Mouse (Mus musculus): ENCODE results near the gene Usp32. TPM values are rescaled to one million over a fixed set of nuclear protein-coding genes. Genes with fewer than 3 reads are reported as not detected.

Gene Usp32
- polyA plus RNA-seq, 1 experiment = 71.2 TPM

- H3K4me3 ChIP-seq (ENCODE audit: low read depth, low read length) = no peak overlapping the region
Measured at GRCm38 (mm10) chr11:85086253-85086652, 53.7 kb downstream of the Usp32 start.

GRCm38 (mm10) chr11:85067871-85068270 lies 72.1 kb downstream of the Usp32 start:
- H3K9ac ChIP-seq (ENCODE audit: low read depth, poor library complexity, severe bottlenecking) = no peak overlapping the region
- no peak for TF ChIP-seq POLR2A (IDR thresholded peaks at IDR 0.05; ENCODE audit: insufficient read depth, low read length)
- TF ChIP-seq CTCF (IDR thresholded peaks at IDR 0.05; ENCODE audit: low read depth, low read length) = no peak
- no peak for TF ChIP-seq EP300 (IDR thresholded peaks at IDR 0.05; ENCODE audit: insufficient read depth, low read depth, low read length)
- no peak overlapping the region for H3K27ac ChIP-seq (ENCODE audit: insufficient read depth, low read length)
- H3K9me3 ChIP-seq (replicated peaks; ENCODE audit: control insufficient read depth, insufficient read depth, low read length, poor library complexity, severe bottlenecking) = peaks cover 26% of the 10 kb centered on the region
- no peaks in the 10 kb centered on the region for H3K4me1 ChIP-seq (ENCODE audit: control insufficient read depth, insufficient read depth, low read length)
- no peaks in the 10 kb centered on the region for H3K27me3 ChIP-seq (ENCODE audit: control insufficient read depth, insufficient read depth, low read length, poor library complexity, severe bottlenecking)
- H3K36me3 ChIP-seq (ENCODE audit: control insufficient read depth, insufficient read depth, low read length, poor library complexity, severe bottlenecking) = 0 out of 2 replicates have a peak, but pooled peaks cover 2% of the 10 kb centered on the region
- no peak overlapping the region for H3K4me3 ChIP-seq (ENCODE audit: low read depth, low read length)

More at GRCm38 (mm10) chr11:85086253-85086652, 53.7 kb downstream of the Usp32 start:
- Histone ChIP-seq H3K9ac (ENCODE audit: low read depth, poor library complexity, severe bottlenecking) (no peak overlapping the region), H3K27ac (ENCODE audit: insufficient read depth, low read length) (no peak overlapping the region), H3K9me3 (replicated peaks; ENCODE audit: control insufficient read depth, insufficient read depth, low read length, poor library complexity, severe bottlenecking) (no peaks in the 10 kb centered on the region; the same call in 1 of the 2 replicates), H3K27me3 (ENCODE audit: control insufficient read depth, insufficient read depth, low read length, poor library complexity, severe bottlenecking) (no peaks in the 10 kb centered on the region), H3K36me3 (ENCODE audit: control insufficient read depth, insufficient read depth, low read length, poor library complexity, severe bottlenecking) (no peaks in the 10 kb centered on the region; the same call in 1 of the 2 replicates), H3K4me1 (ENCODE audit: control insufficient read depth, insufficient read depth, low read length) (no peaks in the 10 kb centered on the region)
- no peak for TF ChIP-seq CTCF (IDR thresholded peaks at IDR 0.05; ENCODE audit: low read depth, low read length)
- no peak for TF ChIP-seq POLR2A (IDR thresholded peaks at IDR 0.05; ENCODE audit: insufficient read depth, low read length)
- TF ChIP-seq EP300 (IDR thresholded peaks at IDR 0.05; ENCODE audit: insufficient read depth, low read depth, low read length) = no peak

GRCm38 (mm10) chr11:85058562-85058961 lies 81.4 kb downstream of the Usp32 start:
- no peaks in the 10 kb centered on the region for H3K4me1 ChIP-seq (ENCODE audit: control insufficient read depth, insufficient read depth, low read length)
- H3K27me3 ChIP-seq (ENCODE audit: control insufficient read depth, insufficient read depth, low read length, poor library complexity, severe bottlenecking) = no peaks in the 10 kb centered on the region
- no peak overlapping the region for H3K9ac ChIP-seq (ENCODE audit: low read depth, poor library complexity, severe bottlenecking)
- H3K36me3 ChIP-seq (ENCODE audit: control insufficient read depth, insufficient read depth, low read length, poor library complexity, severe bottlenecking) = peaks cover 2% of the 10 kb centered on the region
- H3K4me3 ChIP-seq (ENCODE audit: low read depth, low read length) = no peak overlapping the region
- TF ChIP-seq CTCF (IDR thresholded peaks at IDR 0.05; ENCODE audit: low read depth, low read length) (no peak), EP300 (IDR thresholded peaks at IDR 0.05; ENCODE audit: insufficient read depth, low read depth, low read length) (no peak), POLR2A (IDR thresholded peaks at IDR 0.05; ENCODE audit: insufficient read depth, low read length) (no peak)
- H3K27ac ChIP-seq (ENCODE audit: insufficient read depth, low read length) = no peak overlapping the region
- peaks cover 28% of the 10 kb centered on the region for H3K9me3 ChIP-seq (replicated peaks; ENCODE audit: control insufficient read depth, insufficient read depth, low read length, poor library complexity, severe bottlenecking)

- Histone ChIP-seq H3K4me3 (ENCODE audit: low read depth, low read length) (no peak overlapping the region), H3K4me1 (ENCODE audit: control insufficient read depth, insufficient read depth, low read length) (no peaks in the 10 kb centered on the region), H3K36me3 (ENCODE audit: control insufficient read depth, insufficient read depth, low read length, poor library complexity, severe bottlenecking) (peaks cover 2% of the 10 kb centered on the region), H3K27me3 (ENCODE audit: control insufficient read depth, insufficient read depth, low read length, poor library complexity, severe bottlenecking) (no peaks in the 10 kb centered on the region), H3K9me3 (replicated peaks; ENCODE audit: control insufficient read depth, insufficient read depth, low read length, poor library complexity, severe bottlenecking) (peaks cover 26% of the 10 kb centered on the region), H3K9ac (ENCODE audit: low read depth, poor library complexity, severe bottlenecking) (no peak overlapping the region), H3K27ac (ENCODE audit: insufficient read depth, low read length) (no peak overlapping the region)
- TF ChIP-seq CTCF (IDR thresholded peaks at IDR 0.05; ENCODE audit: low read depth, low read length) (no peak), EP300 (IDR thresholded peaks at IDR 0.05; ENCODE audit: insufficient read depth, low read depth, low read length) (no peak), POLR2A (IDR thresholded peaks at IDR 0.05; ENCODE audit: insufficient read depth, low read length) (no peak)
Measured at GRCm38 (mm10) chr11:85057544-85057943, 82.4 kb downstream of the Usp32 start.

GRCm38 (mm10) chr11:85056901-85057300 lies 83.1 kb downstream of the Usp32 start:
- Histone ChIP-seq H3K9ac (ENCODE audit: low read depth, poor library complexity, severe bottlenecking) (no peak overlapping the region), H3K27me3 (ENCODE audit: control insufficient read depth, insufficient read depth, low read length, poor library complexity, severe bottlenecking) (no peaks in the 10 kb centered on the region), H3K4me3 (ENCODE audit: low read depth, low read length) (no peak overlapping the region), H3K4me1 (ENCODE audit: control insufficient read depth, insufficient read depth, low read length) (no peaks in the 10 kb centered on the region), H3K27ac (ENCODE audit: insufficient read depth, low read length) (no peak overlapping the region), H3K36me3 (ENCODE audit: control insufficient read depth, insufficient read depth, low read length, poor library complexity, severe bottlenecking) (peaks cover 2% of the 10 kb centered on the region), H3K9me3 (replicated peaks; ENCODE audit: control insufficient read depth, insufficient read depth, low read length, poor library complexity, severe bottlenecking) (peaks cover 24% of the 10 kb centered on the region)
- TF ChIP-seq POLR2A (IDR thresholded peaks at IDR 0.05; ENCODE audit: insufficient read depth, low read length) (no peak), CTCF (IDR thresholded peaks at IDR 0.05; ENCODE audit: low read depth, low read length) (no peak), EP300 (IDR thresholded peaks at IDR 0.05; ENCODE audit: insufficient read depth, low read depth, low read length) (no peak)

- TF ChIP-seq POLR2A (IDR thresholded peaks at IDR 0.05; ENCODE audit: insufficient read depth, low read length) (no peak), EP300 (IDR thresholded peaks at IDR 0.05; ENCODE audit: insufficient read depth, low read depth, low read length) (no peak), CTCF (IDR thresholded peaks at IDR 0.05; ENCODE audit: low read depth, low read length) (no peak)
- no peak overlapping the region for H3K4me3 ChIP-seq (ENCODE audit: low read depth, low read length)
- no peak overlapping the region for H3K27ac ChIP-seq (ENCODE audit: insufficient read depth, low read length)
- H3K9me3 ChIP-seq (replicated peaks; ENCODE audit: control insufficient read depth, insufficient read depth, low read length, poor library complexity, severe bottlenecking) = peaks cover 11% of the 10 kb centered on the region
- H3K27me3 ChIP-seq (ENCODE audit: control insufficient read depth, insufficient read depth, low read length, poor library complexity, severe bottlenecking) = no peaks in the 10 kb centered on the region
- H3K36me3 ChIP-seq (ENCODE audit: control insufficient read depth, insufficient read depth, low read length, poor library complexity, severe bottlenecking) = peaks cover 2% of the 10 kb centered on the region
- no peak overlapping the region for H3K9ac ChIP-seq (ENCODE audit: low read depth, poor library complexity, severe bottlenecking)
- no peaks in the 10 kb centered on the region for H3K4me1 ChIP-seq (ENCODE audit: control insufficient read depth, insufficient read depth, low read length)
Measured at GRCm38 (mm10) chr11:85055561-85055960, 84.4 kb downstream of the Usp32 start.

Data from ES-Bruce4 (cell line).